Mouse (Mus musculus) brain, embryonic 14.5 days (tissue): Measurements from ENCODE around the gene Krt14.
"Not testable (repeated sequence)": the region's sequence is repeated elsewhere in the genome, so short reads cannot be mapped to it uniquely, and the experiment has no call there.

Experiments used
- CTCF ChIP-seq: fragments of 200-500 bp; IDR thresholded peaks from 2 replicates; pipeline ENCODE4 v1.5.1; 2012; ENCODE audit warnings: inconsistent platforms, mild to moderate bottlenecking, moderate library complexity, borderline replicate concordance; ENCODE audit not compliant: insufficient read depth, insufficient read length; ENCODE audit errors: extremely low read depth
- POLR2A ChIP-seq: fragments of 200-500 bp; IDR thresholded peaks from 2 replicates; pipeline ENCODE4 v1.6.1; 2012; ENCODE audit warnings: mild to moderate bottlenecking, inconsistent platforms, borderline replicate concordance; ENCODE audit not compliant: poor library complexity, insufficient read depth, insufficient read length, severe bottlenecking; ENCODE audit errors: extremely low read depth

GRCm38 (mm10) chr11:100246471-100246870, 39.1 kb upstream of the Krt14 start:
- TF ChIP-seq POLR2A, CTCF: not testable (repeated sequence)
